Mouse (Mus musculus) macrophage (primary cell): Measurements from ENCODE around the gene E130309D02Rik. TPM values are rescaled to one million over a fixed set of nuclear protein-coding genes. Genes with fewer than 3 reads are reported as not detected.

Experiments
- H3K27ac ChIP-seq: fragments of 350-480 bp; formaldehyde crosslinking; 2 replicates; pipeline ENCODE4 v1.9.0; 2021
- H3K36me3 ChIP-seq: fragments of 350-480 bp; formaldehyde crosslinking; 2 replicates; pipeline ENCODE4 v1.9.0; 2021; ENCODE audit errors: inconsistent target
- H3K4me3 ChIP-seq: fragments of 350-480 bp; formaldehyde crosslinking; 2 replicates; pipeline ENCODE4 v1.9.0; 2021; ENCODE audit errors: inconsistent target
- H3K79me2 ChIP-seq: fragments of 350-480 bp; formaldehyde crosslinking; 2 replicates; pipeline ENCODE4 v1.9.0; 2021; ENCODE audit errors: inconsistent target
- WGBS: methylation state at CpG from one replicate; pipeline ENCODE4 v1.1.7; 2026; ENCODE audit warnings: inconsistent platforms; ENCODE audit not compliant: missing documents; 5-methylcytosine and 5-hydroxymethylcytosine counted together
- polyA plus RNA-seq: library from polyadenylated mRNA; stranded (reverse); fragments of 250-400 nt; gene quantifications from 3 replicates; pipeline ENCODE4 v1.2.4, GENCODE M21; 2018; ENCODE audit warnings: inconsistent platforms

E130309D02Rik gene
- polyA plus RNA-seq, 1 experiment from 2014 or later, result 11.1 TPM

GRCm38 (mm10) chr5:143266794-143267193, 48.4 kb downstream of the E130309D02Rik start:
- Histone ChIP-seq H3K79me2 (no peaks in the 10 kb centered on the region), H3K4me3 (no peak overlapping the region), H3K36me3 (peaks cover 13% of the 10 kb centered on the region; the same call in 1 of the 2 replicates), H3K27ac (no peak overlapping the region)
- WGBS, result 92% methylated on average over 6 of the region's 6 CpGs

- H3K27ac ChIP-seq, result no peak overlapping the region
- whole genome bisulfite sequencing, result 77% methylated on average over 1 of the region's 1 CpGs
- peaks cover 13% of the 10 kb centered on the region; the same call in 1 of the 2 replicates for H3K36me3 ChIP-seq
- no peak overlapping the region for H3K4me3 ChIP-seq
- no peaks in the 10 kb centered on the region for H3K79me2 ChIP-seq
Observed at GRCm38 (mm10) chr5:143265409-143265808, 49.8 kb downstream of the E130309D02Rik start.

- 96% methylated on average over 10 of the region's 10 CpGs for WGBS
- Histone ChIP-seq H3K36me3 (peaks cover 13% of the 10 kb centered on the region; the same call in 1 of the 2 replicates), H3K4me3 (no peak overlapping the region), H3K79me2 (no peaks in the 10 kb centered on the region), H3K27ac (no peak overlapping the region)
Observed at GRCm38 (mm10) chr5:143264689-143265088, 50.5 kb downstream of the E130309D02Rik start.

GRCm38 (mm10) chr5:143261636-143262035, 53.5 kb downstream of the E130309D02Rik start:
- Histone ChIP-seq H3K27ac (no peak overlapping the region), H3K79me2 (no peaks in the 10 kb centered on the region), H3K4me3 (no peak overlapping the region), H3K36me3 (peaks cover 13% of the 10 kb centered on the region; the same call in 1 of the 2 replicates)
- WGBS, result 96% methylated on average over 8 of the region's 8 CpGs

- Histone ChIP-seq H3K36me3 (no peaks in the 10 kb centered on the region), H3K79me2 (no peaks in the 10 kb centered on the region)
- 95% methylated on average over 5 of the region's 5 CpGs for WGBS
Observed at GRCm38 (mm10) chr5:143255802-143256201, 59.4 kb downstream of the E130309D02Rik start.

GRCm38 (mm10) chr5:143255131-143255519, 60.0 kb downstream of the E130309D02Rik start:
- 67% methylated on average over 23 of the region's 24 CpGs for WGBS
- H3K4me3 ChIP-seq, result no peak overlapping the region
- H3K36me3 ChIP-seq, result no peaks in the 10 kb centered on the region
- no peaks in the 10 kb centered on the region for H3K79me2 ChIP-seq
- no peak overlapping the region for H3K27ac ChIP-seq

More at GRCm38 (mm10) chr5:143255802-143256201, 59.4 kb downstream of the E130309D02Rik start:
- Histone ChIP-seq H3K27ac (no peak overlapping the region), H3K4me3 (no peak overlapping the region)

GRCm38 (mm10) chr5:143254487-143255130, 60.6 kb downstream of the E130309D02Rik start:
- WGBS, result 49% methylated on average over 47 of the region's 66 CpGs
- Histone ChIP-seq H3K36me3 (no peaks in the 10 kb centered on the region), H3K4me3 (no peak overlapping the region), H3K79me2 (no peaks in the 10 kb centered on the region), H3K27ac (no peak overlapping the region)

GRCm38 (mm10) chr5:143253881-143254486, 61.2 kb downstream of the E130309D02Rik start:
- WGBS, result 11% methylated on average over 78 of the region's 81 CpGs
- Histone ChIP-seq H3K4me3 (no peak overlapping the region), H3K79me2 (no peaks in the 10 kb centered on the region)

GRCm38 (mm10) chr5:143253186-143253880, 61.8 kb downstream of the E130309D02Rik start:
- 13% methylated on average over 89 of the region's 103 CpGs for WGBS
- H3K27ac ChIP-seq, result no peak overlapping the region
- no peaks in the 10 kb centered on the region for H3K36me3 ChIP-seq
- H3K79me2 ChIP-seq, result no peaks in the 10 kb centered on the region
- no peak overlapping the region for H3K4me3 ChIP-seq

More at GRCm38 (mm10) chr5:143253881-143254486, 61.2 kb downstream of the E130309D02Rik start:
- Histone ChIP-seq H3K27ac (no peak overlapping the region), H3K36me3 (no peaks in the 10 kb centered on the region)

- H3K79me2 ChIP-seq, result no peaks in the 10 kb centered on the region
Observed at GRCm38 (mm10) chr5:143252791-143253185, 62.4 kb downstream of the E130309D02Rik start.

GRCm38 (mm10) chr5:143252039-143252438, 63.1 kb downstream of the E130309D02Rik start:
- no peak overlapping the region for H3K4me3 ChIP-seq
- no peak overlapping the region for H3K27ac ChIP-seq
- no peaks in the 10 kb centered on the region for H3K79me2 ChIP-seq
- WGBS, result 81% methylated on average over 6 of the region's 6 CpGs
- 0 out of 2 replicates have a peak, but pooled peaks cover 6% of the 10 kb centered on the region for H3K36me3 ChIP-seq

More at GRCm38 (mm10) chr5:143252791-143253185, 62.4 kb downstream of the E130309D02Rik start:
- H3K4me3 ChIP-seq, result no peak overlapping the region
- H3K27ac ChIP-seq, result no peak overlapping the region
- WGBS, result 55% methylated on average over 18 of the region's 18 CpGs
- 0 out of 2 replicates have a peak, but pooled peaks cover 3% of the 10 kb centered on the region for H3K36me3 ChIP-seq

Other genes with a start within 250 kb of the E130309D02Rik start
- 21.4 to 26.2 TPM (median 23.3 TPM) in 3 replicates for gene Rnf216, start 202.4 kb downstream of the E130309D02Rik start, polyA plus RNA-seq
- gene Olfr718-ps1, start 167.8 kb downstream of the E130309D02Rik start, polyA plus RNA-seq, result not detected in 3 replicates
- 4.6 to 4.9 TPM (median 4.8 TPM) in 3 replicates for gene Rbak, start 134.6 kb downstream of the E130309D02Rik start, polyA plus RNA-seq
- not detected in 3 replicates for gene Spdye4b, start 134.3 kb downstream of the E130309D02Rik start, polyA plus RNA-seq
- not detected in 3 replicates for gene Spdye4a, start 88.5 kb downstream of the E130309D02Rik start, polyA plus RNA-seq
- gene Zfp12, start 80.2 kb downstream of the E130309D02Rik start, polyA plus RNA-seq, result 4.7 to 6.0 TPM (median 5.2 TPM) in 3 replicates
- gene Zfp316, start 45.3 kb downstream of the E130309D02Rik start, polyA plus RNA-seq, result 2.5 TPM in 3 replicates
- gene Zfp853, start 21.7 kb downstream of the E130309D02Rik start, polyA plus RNA-seq, result not detected in 3 replicates
- 26.9 to 33.6 TPM (median 31.4 TPM) in 3 replicates for gene Zdhhc4, start 13.9 kb upstream of the E130309D02Rik start, polyA plus RNA-seq
- gene Grid2ip, start 42.0 kb upstream of the E130309D02Rik start, polyA plus RNA-seq, result not detected in 3 replicates
- gene Kdelr2, start 88.5 kb upstream of the E130309D02Rik start, polyA plus RNA-seq, result 32.5 to 65.4 TPM (median 39.8 TPM) in 3 replicates
- gene Daglb, start 149.2 kb upstream of the E130309D02Rik start, polyA plus RNA-seq, result 30.0 to 47.3 TPM (median 32.7 TPM) in 3 replicates
- 386 to 538 TPM (median 421 TPM) in 3 replicates for gene Rac1, start 212.7 kb upstream of the E130309D02Rik start, polyA plus RNA-seq